Mouse (Mus musculus): ENCODE data around the gene Abhd17c.

- TF ChIP-seq POLR2A (IDR thresholded peaks at IDR 0.05; ENCODE audit: borderline replicate concordance, extremely low read depth, low read depth, low read length) (no peak), CTCF (IDR thresholded peaks at IDR 0.05; ENCODE audit: insufficient read depth, low read length) (peak; percentile 94)
These were observed 62.7 kb downstream of the Abhd17c start for GRCm38 (mm10) chr7:84088971-84089370.

Data from lung, adult 2 months (tissue).